Mouse (Mus musculus) ES-E14 (cell line): ENCODE data around the gene Pdia4.

Experiments
- CHD2 ChIP-seq: IDR thresholded peaks from 2 replicates; pipeline ENCODE4 v1.6.1; 2014; ENCODE audit warnings: mild to moderate bottlenecking, low read depth, low read length, inconsistent platforms
- ZC3H11A ChIP-seq: IDR thresholded peaks from 2 replicates; pipeline ENCODE4 v1.6.1; 2012; ENCODE audit warnings: low read depth, mild to moderate bottlenecking, inconsistent platforms, low read length, borderline replicate concordance
- ZNF384 ChIP-seq: IDR thresholded peaks from 2 replicates; pipeline ENCODE4 v1.6.1; 2012; ENCODE audit warnings: low read depth, low read length, inconsistent platforms

DNA sequence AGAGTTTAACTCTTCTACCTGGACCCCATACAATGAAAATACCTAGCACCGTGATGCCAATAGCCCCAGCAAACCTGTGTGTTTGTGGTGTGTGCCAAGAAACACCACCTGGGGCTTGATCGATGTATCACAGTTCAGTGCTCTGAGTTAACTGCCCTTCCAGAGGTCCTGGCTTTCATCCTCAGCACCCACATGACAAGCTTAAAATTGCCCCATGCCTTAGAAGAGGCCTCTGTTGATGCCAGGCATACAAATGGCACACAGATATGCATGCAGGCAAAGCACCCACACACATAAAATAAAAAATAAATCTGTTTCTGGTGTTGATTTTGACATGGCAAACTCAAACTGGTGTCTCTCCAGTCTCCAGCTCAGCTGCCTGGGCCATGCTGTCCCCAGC is 20.7 kb downstream of the Pdia4 start:
- no peak for TF ChIP-seq ZNF384
- no peak for TF ChIP-seq CHD2
- no peak for TF ChIP-seq ZC3H11A
